Mouse (Mus musculus): ENCODE measurements around the gene Prkn.
"Not testable (repeated sequence)": the region's sequence is repeated elsewhere in the genome, so short reads cannot be mapped to it uniquely, and the experiment has no call there.

The Prkn gene

DNA sequence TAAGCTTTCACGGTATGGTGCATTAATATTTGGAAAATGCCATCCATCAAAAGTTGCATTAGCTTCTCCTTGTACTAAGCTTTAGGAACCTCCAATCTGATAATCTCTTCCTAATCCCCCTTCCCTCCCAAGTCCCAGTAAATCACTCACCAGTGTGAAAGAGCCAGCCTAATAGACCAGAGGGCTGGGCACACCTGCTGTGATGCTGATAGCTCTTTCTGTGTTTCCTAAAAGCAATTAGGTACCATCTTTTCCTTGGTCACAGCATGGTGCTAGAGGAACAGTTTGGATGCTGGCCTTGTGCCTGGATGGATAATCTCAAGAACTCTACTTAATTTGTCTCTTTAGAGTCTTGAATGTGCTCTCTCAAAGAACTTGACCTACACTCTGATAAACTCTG lies 287.0 kb downstream of the Prkn start:
- no peak for DNase-seq (ENCODE audit: low read depth, low spot score)

DNA sequence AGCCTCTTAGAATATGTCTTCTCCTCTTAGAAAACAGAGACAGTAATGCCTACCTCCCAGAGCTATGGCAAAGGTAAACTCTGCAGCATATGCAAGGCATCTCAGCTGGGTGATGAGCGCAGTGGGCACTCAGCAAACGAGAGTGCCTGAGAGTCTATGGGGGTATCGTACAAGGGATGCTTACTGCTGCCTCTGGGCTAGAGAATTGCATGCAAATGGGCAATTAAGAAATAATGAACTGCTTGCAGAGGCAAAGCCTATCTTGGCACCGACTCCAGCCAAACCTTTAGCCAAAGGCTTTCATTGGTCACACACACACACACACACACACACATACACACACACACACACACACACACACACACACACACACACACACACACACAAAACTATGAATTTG lies 290.7 kb downstream of the Prkn start:
- DNase-seq (ENCODE audit: low read depth, low spot score) = peak; percentile 10

GRCm38 (mm10) chr17:11142321-11142720 lies 302.1 kb downstream of the Prkn start:
- DNase-seq (ENCODE audit: low read depth, low spot score) = no peak

GRCm38 (mm10) chr17:11156119-11156518 lies 315.9 kb downstream of the Prkn start:
- DNase-seq (ENCODE audit: low read depth, low spot score) = no peak

DNA sequence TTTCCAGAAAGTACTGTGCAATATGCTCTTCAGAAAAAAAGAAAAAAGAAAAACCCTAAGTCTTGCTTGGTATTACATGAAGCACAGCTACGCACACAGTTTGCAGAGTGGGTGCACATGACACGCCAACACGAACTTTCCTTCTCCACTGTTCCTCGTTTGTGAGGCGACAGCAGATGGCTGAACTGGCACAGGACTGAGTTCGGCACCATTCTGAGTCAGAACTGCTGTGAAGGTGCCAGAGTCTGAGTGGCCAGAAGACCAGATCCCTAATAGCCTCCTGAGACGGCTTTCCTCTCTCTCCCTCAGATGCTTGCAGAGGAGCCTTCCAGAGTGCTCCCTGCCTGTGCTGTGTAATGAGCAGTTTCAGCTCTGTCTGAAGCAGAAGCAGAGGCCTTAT lies 317.4 kb downstream of the Prkn start:
- no peak for DNase-seq (ENCODE audit: low read depth, low spot score)

GRCm38 (mm10) chr17:11161436-11161835 lies 321.3 kb downstream of the Prkn start:
- no peak for DNase-seq (ENCODE audit: low read depth, low spot score)

DNA sequence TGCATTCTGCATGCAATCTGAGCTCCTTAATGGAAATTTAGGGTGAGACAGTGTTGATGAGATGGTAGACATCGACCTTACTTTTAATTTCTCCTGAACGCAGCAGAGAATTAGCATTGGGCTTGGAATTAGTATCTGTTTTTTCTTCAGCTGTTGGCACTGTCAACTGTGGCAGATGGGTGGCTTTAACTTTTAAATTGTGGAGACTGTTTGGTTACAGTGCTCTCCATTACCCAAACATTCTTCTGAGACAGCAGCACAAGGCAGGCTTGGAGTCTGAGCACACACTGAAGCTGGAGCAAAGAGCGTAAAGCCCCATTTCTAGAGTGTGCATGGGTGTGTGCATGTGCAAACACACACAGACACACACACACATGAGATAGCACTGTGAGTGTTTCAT lies 322.6 kb downstream of the Prkn start:
- DNase-seq (ENCODE audit: low read depth, low spot score) = no peak

- DNase-seq (ENCODE audit: low read depth, low spot score) = no peak
Observed at GRCm38 (mm10) chr17:11187356-11187755, 347.2 kb downstream of the Prkn start.

- no peak for DNase-seq (ENCODE audit: low read depth, low spot score)
Observed at GRCm38 (mm10) chr17:11188494-11188893, 348.3 kb downstream of the Prkn start.

- no peak for DNase-seq (ENCODE audit: low read depth, low spot score)
Observed at GRCm38 (mm10) chr17:11190306-11190705, 350.1 kb downstream of the Prkn start.

DNA sequence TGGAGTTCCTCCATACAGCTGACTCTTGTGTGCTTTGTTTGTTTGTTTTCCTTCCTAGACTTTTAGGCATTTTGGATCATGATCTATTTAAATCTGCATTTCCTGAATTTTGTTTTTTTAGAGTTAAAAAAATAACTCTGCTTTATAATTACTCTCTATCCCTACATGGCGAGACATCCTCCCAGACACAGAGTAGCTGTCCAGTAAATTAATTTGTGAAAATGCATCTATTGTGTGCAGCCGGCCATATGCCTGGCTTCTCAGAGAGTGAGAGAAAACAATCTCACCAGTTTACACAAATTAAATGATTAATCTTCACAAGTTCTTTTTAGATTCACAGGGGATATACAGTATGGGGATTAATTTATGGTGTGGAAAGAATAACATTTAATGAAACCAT lies 357.9 kb downstream of the Prkn start:
- no peak for DNase-seq (ENCODE audit: low read depth, low spot score)

GRCm38 (mm10) chr17:11209063-11209462 lies 368.9 kb downstream of the Prkn start:
- not testable (repeated sequence) for DNase-seq (ENCODE audit: low read depth, low spot score)

GRCm38 (mm10) chr17:11211006-11211405 lies 370.8 kb downstream of the Prkn start:
- no peak for DNase-seq (ENCODE audit: low read depth, low spot score)

DNA sequence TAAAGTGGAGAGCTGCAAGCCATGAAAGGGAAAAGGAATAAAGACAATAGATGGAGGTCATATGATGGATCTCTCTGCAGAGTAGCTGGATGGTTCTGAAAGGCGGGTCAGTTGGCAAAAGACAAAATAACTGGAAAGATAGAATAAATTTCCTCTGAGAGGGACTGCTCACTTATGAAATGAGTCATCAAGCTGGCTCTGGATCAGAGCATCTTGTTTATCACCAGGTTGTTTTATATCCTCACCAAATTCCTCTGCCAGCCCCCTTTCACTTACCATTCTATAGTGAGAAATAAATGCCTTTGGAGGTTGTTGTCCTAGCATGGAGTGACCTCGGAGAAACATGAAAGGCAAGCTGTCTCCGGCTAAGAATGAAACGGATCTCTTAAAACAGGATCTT lies 371.4 kb downstream of the Prkn start:
- DNase-seq (ENCODE audit: low read depth, low spot score) = no peak

GRCm38 (mm10) chr17:11213689-11214088 lies 373.5 kb downstream of the Prkn start:
- DNase-seq (ENCODE audit: low read depth, low spot score) = peak; percentile 24

- DNase-seq (ENCODE audit: low read depth, low spot score) = no peak
Observed at GRCm38 (mm10) chr17:11229011-11229410, 388.8 kb downstream of the Prkn start.

GRCm38 (mm10) chr17:11229426-11229825 lies 389.2 kb downstream of the Prkn start:
- DNase-seq (ENCODE audit: low read depth, low spot score) = no peak

- no peak for DNase-seq (ENCODE audit: low read depth, low spot score)
Observed at GRCm38 (mm10) chr17:11230604-11231395, 390.6 kb downstream of the Prkn start.

DNA sequence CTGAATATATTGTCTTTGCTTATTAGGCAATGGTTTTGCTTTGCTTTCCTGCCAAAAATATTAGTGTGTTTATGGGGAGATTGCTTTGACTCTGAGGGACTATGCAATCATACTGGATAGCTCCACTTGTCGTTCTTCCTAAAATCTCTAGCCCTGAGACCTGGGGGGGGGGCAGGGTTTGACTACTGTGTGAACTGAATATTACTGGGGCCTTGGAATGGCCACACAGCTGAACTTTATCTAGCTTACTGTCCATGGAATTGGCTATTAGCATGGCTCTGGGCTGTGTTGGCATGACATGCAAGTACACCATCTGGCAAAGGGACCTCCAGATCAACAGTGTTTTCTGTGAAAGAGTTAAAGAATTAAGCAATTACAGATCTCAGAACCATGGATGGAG lies 395.1 kb downstream of the Prkn start:
- DNase-seq (ENCODE audit: low read depth, low spot score) = no peak

GRCm38 (mm10) chr17:11245040-11245439 lies 404.9 kb downstream of the Prkn start:
- no peak for DNase-seq (ENCODE audit: low read depth, low spot score)

- no peak for DNase-seq (ENCODE audit: low read depth, low spot score)
Observed at GRCm38 (mm10) chr17:11249216-11249615, 409.0 kb downstream of the Prkn start.

DNA sequence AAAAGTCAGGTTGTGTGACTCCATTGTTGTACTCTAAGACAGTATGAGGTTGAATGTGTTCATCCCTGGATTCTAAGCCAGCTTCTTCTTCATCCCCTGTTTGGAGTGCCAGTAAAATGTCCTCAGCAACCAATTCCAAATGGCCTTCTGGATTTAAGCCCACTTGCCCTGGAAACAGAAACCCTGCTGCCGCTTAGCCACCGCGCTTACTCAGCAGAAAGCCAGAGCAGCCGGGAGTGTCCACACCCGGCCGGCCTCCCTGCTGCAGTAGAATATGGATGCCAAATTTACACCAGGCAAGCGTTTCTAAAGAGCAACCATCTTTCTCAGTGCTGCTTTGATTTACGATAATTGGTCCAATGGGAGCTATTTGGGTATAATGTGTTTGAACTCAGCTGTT lies 420.5 kb downstream of the Prkn start:
- DNase-seq (ENCODE audit: low read depth, low spot score) = no peak

GRCm38 (mm10) chr17:11261679-11262078 lies 421.5 kb downstream of the Prkn start:
- DNase-seq (ENCODE audit: low read depth, low spot score) = no peak

GRCm38 (mm10) chr17:11267951-11268350 lies 427.8 kb downstream of the Prkn start:
- DNase-seq (ENCODE audit: low read depth, low spot score) = no peak

All from brain, embryonic 18.5 days (tissue).